Mouse (Mus musculus) bone marrow macrophage, adult 2 months (primary cell): Measurements from ENCODE around the gene Gm20388.

Experiments
- CTCF ChIP-seq: IDR thresholded peaks from 2 replicates; pipeline ENCODE4 v1.5.1; 2012; ENCODE audit warnings: low read depth, mild to moderate bottlenecking, low read length, moderate library complexity
- POLR2A ChIP-seq: IDR thresholded peaks from 2 replicates; pipeline ENCODE4 v1.6.1; 2012; ENCODE audit warnings: mild to moderate bottlenecking, low read depth, low read length, borderline replicate concordance

DNA sequence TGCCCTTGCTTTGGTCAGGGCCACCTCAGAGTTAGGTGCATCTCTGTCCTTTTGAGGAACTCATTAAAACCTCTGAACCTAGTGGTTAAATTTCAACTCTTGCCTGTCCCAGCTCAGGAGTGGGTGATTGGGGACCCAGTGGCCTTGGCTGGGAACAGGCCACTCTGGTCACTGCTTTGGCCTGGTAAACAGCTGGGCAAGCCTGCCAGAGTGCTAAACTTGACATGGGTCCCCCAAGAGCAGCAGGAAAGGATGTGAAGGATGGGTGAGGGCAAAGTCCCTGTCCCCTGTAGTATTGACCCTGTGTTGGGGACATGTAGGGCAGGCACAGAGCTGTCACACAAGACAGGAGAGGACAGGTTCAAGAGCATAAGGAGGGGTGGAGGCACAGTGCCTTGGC, 2034.2 kb downstream of the Gm20388 start, which contains the start of gene Car5a:
- TF ChIP-seq CTCF = no peak
- no peak for TF ChIP-seq POLR2A
